ENCODE assay signal across 9 mouse cellular contexts in genomic region chrX:94197789-94198188, GRCm38 (mm10). TPM values are rescaled to one million over a fixed set of nuclear protein-coding genes. Genes with fewer than 3 reads are reported as not detected.
DNase-seq lines count a peak whose midpoint lies in the region; ATAC-seq and TF ChIP-seq lines count a peak whose summit lies in the region.
"Had no signal": no experiment of that assay in that cellular context is flagged by ENCODE, and none has a peak within 500 bp of the region (broad histone marks: within the 10 kb centered on the region; RNA-seq: fewer than 3 reads in every experiment).

No protein-coding gene starts in this region.

- TF ChIP-seq POLR2A in embryonic fibroblast, embryonic 13.5 days (IDR thresholded peaks at IDR 0.05; ENCODE audit: low read depth, low read length): no peak

- peaks cover 14% of the 10 kb centered on the region; the same call in 1 of the 2 replicates for H3K36me3 ChIP-seq in hindbrain, embryonic 11.5 days (ENCODE audit: control insufficient read depth, insufficient read depth, low read length)
- H3K36me3 ChIP-seq in hindbrain, embryonic 13.5 days: peaks cover 80% of the 10 kb centered on the region

- no peak overlapping the region for H3K9ac ChIP-seq in hindbrain, embryonic 11.5 days (ENCODE audit: low read depth, low read length)
- H3K9ac ChIP-seq in hindbrain, embryonic 13.5 days: no peak overlapping the region
- H3K9ac ChIP-seq: heart, embryonic 13.5 days; lung, embryonic 15.5 days had no signal

- peak; percentile 21; the same call in 1 of the 2 replicates for TF ChIP-seq CTCF in embryonic fibroblast, embryonic 13.5 days (IDR thresholded peaks at IDR 0.05; ENCODE audit: borderline replicate concordance, insufficient read depth, low read length)

- H3K9me3 ChIP-seq in hindbrain, embryonic 11.5 days (ENCODE audit: control insufficient read depth, low read length): no peaks in the 10 kb centered on the region
- no peaks in the 10 kb centered on the region for H3K9me3 ChIP-seq in hindbrain, embryonic 13.5 days
- H3K9me3 ChIP-seq: heart, embryonic 13.5 days; lung, embryonic 15.5 days had no signal

- peak; percentile 41 for DNase-seq in hindbrain, embryonic 11.5 days (ENCODE audit: low spot score)
- DNase-seq in 416B (ENCODE audit: low read depth): peak; percentile 55
- peak; percentile 56 to 58 for DNase-seq in spleen, postnatal 10 days (ENCODE audit: low spot score in 2 of 2)
- DNase-seq in urinary bladder, postnatal 14 days (ENCODE audit: low spot score): no peak

- H3K27ac ChIP-seq in hindbrain, embryonic 11.5 days (ENCODE audit: low read depth, low read length): no peak overlapping the region
- H3K27ac ChIP-seq in hindbrain, embryonic 13.5 days: no peak overlapping the region
- H3K27ac ChIP-seq in embryonic fibroblast, embryonic 13.5 days (ENCODE audit: insufficient read depth, low read length): no peak overlapping the region
- H3K27ac ChIP-seq: heart, embryonic 13.5 days; lung, embryonic 15.5 days had no signal

- no peak overlapping the region for H3K4me2 ChIP-seq in hindbrain, embryonic 11.5 days (replicated peaks; ENCODE audit: low read depth, low read length)
- no peak overlapping the region for H3K4me2 ChIP-seq in hindbrain, embryonic 13.5 days
- H3K4me2 ChIP-seq: heart, embryonic 13.5 days; lung, embryonic 15.5 days had no signal

- no peaks in the 10 kb centered on the region for H3K27me3 ChIP-seq in hindbrain, embryonic 11.5 days (ENCODE audit: control insufficient read depth, insufficient read depth, low read length)
- no peaks in the 10 kb centered on the region for H3K27me3 ChIP-seq in hindbrain, embryonic 13.5 days
- H3K27me3 ChIP-seq: heart, embryonic 13.5 days; lung, embryonic 15.5 days had no signal

- ATAC-seq in hindbrain, embryonic 11.5 days (ENCODE audit: low FRiP score): no peak
- no peak for ATAC-seq in hindbrain, embryonic 13.5 days (ENCODE audit: low FRiP score)
- ATAC-seq in CD4-positive, CD25-positive, alpha-beta regulatory T cell, adult 4 months: peak; percentile 41

- WGBS in hindbrain, embryonic 11.5 days: 83% methylated on average over 5 of the region's 5 CpGs
- WGBS in hindbrain, embryonic 13.5 days: 82% methylated on average over 5 of the region's 5 CpGs

- no peak overlapping the region for H3K4me3 ChIP-seq in hindbrain, embryonic 11.5 days (ENCODE audit: low read depth, low read length)
- H3K4me3 ChIP-seq in hindbrain, embryonic 13.5 days: no peak overlapping the region
- H3K4me3 ChIP-seq in embryonic fibroblast, embryonic 13.5 days (ENCODE audit: insufficient read depth, low read length): no peak overlapping the region
- H3K4me3 ChIP-seq: heart, embryonic 13.5 days; lung, embryonic 15.5 days had no signal

- no peaks in the 10 kb centered on the region for H3K4me1 ChIP-seq in hindbrain, embryonic 11.5 days (replicated peaks; ENCODE audit: control insufficient read depth, insufficient read depth, low read length)
- H3K4me1 ChIP-seq in hindbrain, embryonic 13.5 days (replicated peaks): no peaks in the 10 kb centered on the region
- H3K4me1 ChIP-seq in embryonic fibroblast, embryonic 13.5 days (ENCODE audit: control insufficient read depth, insufficient read depth, low read length): no peaks in the 10 kb centered on the region
- H3K4me1 ChIP-seq: heart, embryonic 13.5 days; lung, embryonic 15.5 days had no signal

RNA-seq across cellular contexts. Expression of gene Eif2s3x, which starts 14.9 kb away (rescaled TPM):
- polyA plus RNA-seq in hindbrain, embryonic 11.5 days (2014; fragmentation: Nextera tagmentation; extraction: Ambion mirVana): 103 and 133 TPM in 2 replicates
- polyA plus RNA-seq in hindbrain, embryonic 13.5 days (2015; fragmentation: Nextera tagmentation; extraction: Ambion mirVana): 87.1 and 93.1 TPM in 2 replicates
- 10 to 100 TPM; 57.3 to 74.9 TPM for polyA plus RNA-seq in CD4-positive, CD25-positive, alpha-beta regulatory T cell, adult 4 months (2017; shearing (Covaris generic))
- 147 and 151 TPM in 2 replicates for polyA plus RNA-seq in embryonic fibroblast, embryonic 13.5 days (2011; ENCODE audit: insufficient read length, low read depth, missing spikeins)

RNA-seq across cellular contexts. Expression of gene Klhl15, which starts 36.6 kb away (rescaled TPM):
- 12.1 and 12.2 TPM in 2 replicates for polyA plus RNA-seq in hindbrain, embryonic 11.5 days (2014; fragmentation: Nextera tagmentation; extraction: Ambion mirVana)
- 9.7 and 10.4 TPM in 2 replicates for polyA plus RNA-seq in hindbrain, embryonic 13.5 days (2015; fragmentation: Nextera tagmentation; extraction: Ambion mirVana)
- 1 to 10 TPM; 8.0 to 8.5 TPM for polyA plus RNA-seq in CD4-positive, CD25-positive, alpha-beta regulatory T cell, adult 4 months (2017; shearing (Covaris generic))
- 4.5 and 6.5 TPM in 2 replicates for polyA plus RNA-seq in embryonic fibroblast, embryonic 13.5 days (2011; ENCODE audit: insufficient read length, low read depth, missing spikeins)
